Mouse (Mus musculus): ENCODE measurements around the gene Npas3. TPM values are rescaled to one million over a fixed set of nuclear protein-coding genes. Genes with fewer than 3 reads are reported as not detected.

Npas3 gene
- polyA plus RNA-seq, 1 experiment from 2014 or later: 17.7 TPM

DNA sequence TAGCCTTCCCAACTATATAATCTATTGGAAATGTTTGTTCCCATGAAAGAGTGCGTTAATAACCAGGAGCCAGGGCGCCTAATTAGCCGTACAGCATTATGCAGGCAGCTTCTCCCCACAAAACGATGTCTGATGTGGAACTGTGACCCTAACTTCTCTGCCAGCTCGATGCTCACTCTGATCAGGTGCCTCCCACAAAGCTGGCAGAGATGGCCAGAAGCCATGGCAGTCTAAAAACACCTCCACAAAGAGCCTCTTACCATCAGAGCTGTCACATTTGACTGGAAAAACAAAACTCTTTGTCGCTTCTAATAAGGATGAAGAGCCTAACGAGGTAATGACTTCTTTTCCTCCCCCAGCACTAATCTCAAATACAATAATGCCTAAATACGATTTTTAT lies 845.3 kb downstream of the Npas3 start:
- Histone ChIP-seq H3K27ac (ENCODE audit: low read length) (no peak overlapping the region), H3K27me3 (replicated peaks; ENCODE audit: control insufficient read depth, insufficient read depth, low read length) (no peaks in the 10 kb centered on the region), H3K9me3 (ENCODE audit: control insufficient read depth, low read length) (no peaks in the 10 kb centered on the region), H3K4me1 (replicated peaks; ENCODE audit: control insufficient read depth, insufficient read depth, low read length) (peaks cover 7% of the 10 kb centered on the region; the same call in 1 of the 2 replicates), H3K4me2 (ENCODE audit: low read length) (no peak overlapping the region), H3K4me3 (replicated peaks; ENCODE audit: low read length) (no peak overlapping the region), H3K36me3 (ENCODE audit: control insufficient read depth, insufficient read depth) (no peaks in the 10 kb centered on the region), H3K9ac (replicated peaks; ENCODE audit: low read depth, low read length) (no peak overlapping the region)
- ATAC-seq: no peak
- WGBS: 17% methylated on average over 8 of the region's 8 CpGs

DNA sequence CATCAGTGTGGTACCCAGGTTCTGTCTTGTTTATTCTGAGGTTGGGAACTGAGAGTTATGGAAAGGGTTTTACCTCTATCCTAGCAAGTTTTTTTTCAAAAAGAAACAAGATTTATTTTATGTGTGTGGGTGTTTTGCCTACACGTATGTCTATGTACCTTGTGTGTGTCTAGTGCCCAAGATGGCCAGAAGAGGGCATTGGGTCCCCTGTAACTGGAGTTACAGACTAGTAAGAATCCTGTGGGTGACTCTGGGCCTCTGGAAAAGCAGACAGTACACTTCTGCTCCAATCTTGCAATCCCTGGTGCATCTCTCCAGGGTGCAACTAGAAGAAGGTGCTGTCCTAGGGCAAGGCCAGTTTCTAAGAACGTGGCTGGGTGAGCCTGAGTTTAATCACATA lies 848.0 kb downstream of the Npas3 start:
- Histone ChIP-seq H3K36me3 (ENCODE audit: control insufficient read depth, insufficient read depth) (no peaks in the 10 kb centered on the region), H3K9ac (replicated peaks; ENCODE audit: low read depth, low read length) (no peak overlapping the region), H3K27ac (ENCODE audit: low read length) (no peak overlapping the region), H3K4me1 (replicated peaks; ENCODE audit: control insufficient read depth, insufficient read depth, low read length) (peaks cover 7% of the 10 kb centered on the region; the same call in 1 of the 2 replicates), H3K4me3 (replicated peaks; ENCODE audit: low read length) (no peak overlapping the region), H3K9me3 (ENCODE audit: control insufficient read depth, low read length) (no peaks in the 10 kb centered on the region), H3K4me2 (ENCODE audit: low read length) (no peak overlapping the region), H3K27me3 (replicated peaks; ENCODE audit: control insufficient read depth, insufficient read depth, low read length) (no peaks in the 10 kb centered on the region)
- no peak for ATAC-seq
- WGBS: 76% methylated on average over 2 of the region's 2 CpGs

DNA sequence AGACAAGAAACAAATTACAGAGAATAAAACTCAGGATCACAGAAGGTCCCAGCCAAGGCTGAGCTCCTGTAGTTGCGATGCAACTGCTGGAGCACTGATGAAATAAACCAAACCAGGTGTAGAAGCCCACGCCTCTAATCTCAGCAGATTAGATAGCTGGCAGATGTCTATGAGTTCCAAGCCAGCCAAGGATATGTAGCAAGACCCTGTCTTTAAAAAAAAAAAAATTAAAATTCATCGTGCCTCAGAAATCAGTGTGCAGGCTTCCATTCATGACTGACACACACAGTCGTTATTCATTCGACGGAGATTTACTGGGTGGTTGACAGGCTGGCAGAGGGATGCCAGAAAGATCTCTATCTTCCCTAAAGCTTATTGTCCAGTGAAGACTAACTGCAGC lies 849.7 kb downstream of the Npas3 start:
- Histone ChIP-seq H3K4me3 (replicated peaks; ENCODE audit: low read length) (no peak overlapping the region), H3K4me1 (replicated peaks; ENCODE audit: control insufficient read depth, insufficient read depth, low read length) (peaks cover 7% of the 10 kb centered on the region; the same call in 1 of the 2 replicates), H3K27ac (ENCODE audit: low read length) (no peak overlapping the region), H3K36me3 (ENCODE audit: control insufficient read depth, insufficient read depth) (no peaks in the 10 kb centered on the region), H3K9ac (replicated peaks; ENCODE audit: low read depth, low read length) (no peak overlapping the region), H3K9me3 (ENCODE audit: control insufficient read depth, low read length) (no peaks in the 10 kb centered on the region), H3K4me2 (ENCODE audit: low read length) (no peak overlapping the region), H3K27me3 (replicated peaks; ENCODE audit: control insufficient read depth, insufficient read depth, low read length) (no peaks in the 10 kb centered on the region)
- WGBS: 46% methylated on average over 6 of the region's 6 CpGs
- no peak for ATAC-seq

DNA sequence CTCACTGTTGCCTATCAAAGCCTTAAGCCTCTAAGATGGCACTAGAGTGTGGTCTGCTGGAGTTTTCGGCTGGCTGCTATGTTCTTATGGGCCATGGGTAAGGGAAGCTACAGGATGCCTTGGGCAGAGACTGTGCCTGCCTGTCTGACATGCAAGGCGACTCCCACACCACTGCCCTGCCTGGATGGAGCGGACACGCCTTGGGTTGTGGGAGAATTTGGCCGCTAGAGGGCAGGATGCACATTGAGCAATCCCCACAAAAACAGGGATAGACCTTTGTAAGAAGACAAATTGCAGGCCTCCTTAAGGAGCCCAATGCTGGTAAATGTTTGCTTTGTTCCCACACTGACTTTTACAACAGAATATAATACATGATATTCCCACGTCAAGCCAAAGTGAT lies 850.3 kb downstream of the Npas3 start:
- ATAC-seq: peak; percentile 33; the same call in 1 of the 2 replicates
- no peak overlapping the region for H3K27ac ChIP-seq (ENCODE audit: low read length)
- H3K4me1 ChIP-seq (replicated peaks; ENCODE audit: control insufficient read depth, insufficient read depth, low read length): peaks cover 4% of the 10 kb centered on the region; the same call in 1 of the 2 replicates
- no peak overlapping the region for H3K4me2 ChIP-seq (ENCODE audit: low read length)
- no peaks in the 10 kb centered on the region for H3K9me3 ChIP-seq (ENCODE audit: control insufficient read depth, low read length)
- H3K9ac ChIP-seq (replicated peaks; ENCODE audit: low read depth, low read length): no peak overlapping the region
- WGBS: 14% methylated on average over 6 of the region's 6 CpGs
- H3K36me3 ChIP-seq (ENCODE audit: control insufficient read depth, insufficient read depth): no peaks in the 10 kb centered on the region
- H3K27me3 ChIP-seq (replicated peaks; ENCODE audit: control insufficient read depth, insufficient read depth, low read length): no peaks in the 10 kb centered on the region
- H3K4me3 ChIP-seq (replicated peaks; ENCODE audit: low read length): no peak overlapping the region

DNA sequence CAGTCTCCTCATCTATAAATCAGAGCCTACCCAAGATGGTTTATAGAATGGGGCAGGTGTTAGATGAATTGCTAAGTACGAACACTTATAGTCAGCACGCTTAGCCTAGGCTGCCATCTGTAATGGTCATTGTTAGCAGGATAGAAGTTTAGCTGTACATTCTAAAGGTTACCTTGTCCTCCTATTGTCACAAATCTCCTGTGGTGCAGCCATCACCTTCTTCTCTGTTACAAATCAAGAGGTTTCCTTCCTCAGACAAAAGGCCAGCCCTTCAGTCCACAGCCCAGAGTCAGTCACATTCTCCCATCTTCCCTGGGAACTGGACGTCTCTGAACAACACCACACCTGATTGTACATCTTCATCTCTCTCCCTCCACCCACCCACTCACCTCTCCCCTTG lies 851.0 kb downstream of the Npas3 start:
- ATAC-seq: no peak
- Histone ChIP-seq H3K9me3 (ENCODE audit: control insufficient read depth, low read length) (no peaks in the 10 kb centered on the region), H3K4me1 (replicated peaks; ENCODE audit: control insufficient read depth, insufficient read depth, low read length) (no peaks in the 10 kb centered on the region), H3K4me3 (replicated peaks; ENCODE audit: low read length) (no peak overlapping the region), H3K4me2 (ENCODE audit: low read length) (no peak overlapping the region), H3K27ac (ENCODE audit: low read length) (no peak overlapping the region), H3K36me3 (ENCODE audit: control insufficient read depth, insufficient read depth) (no peaks in the 10 kb centered on the region), H3K27me3 (replicated peaks; ENCODE audit: control insufficient read depth, insufficient read depth, low read length) (no peaks in the 10 kb centered on the region), H3K9ac (replicated peaks; ENCODE audit: low read depth, low read length) (no peak overlapping the region)
- WGBS: 94% methylated on average over 3 of the region's 3 CpGs

DNA sequence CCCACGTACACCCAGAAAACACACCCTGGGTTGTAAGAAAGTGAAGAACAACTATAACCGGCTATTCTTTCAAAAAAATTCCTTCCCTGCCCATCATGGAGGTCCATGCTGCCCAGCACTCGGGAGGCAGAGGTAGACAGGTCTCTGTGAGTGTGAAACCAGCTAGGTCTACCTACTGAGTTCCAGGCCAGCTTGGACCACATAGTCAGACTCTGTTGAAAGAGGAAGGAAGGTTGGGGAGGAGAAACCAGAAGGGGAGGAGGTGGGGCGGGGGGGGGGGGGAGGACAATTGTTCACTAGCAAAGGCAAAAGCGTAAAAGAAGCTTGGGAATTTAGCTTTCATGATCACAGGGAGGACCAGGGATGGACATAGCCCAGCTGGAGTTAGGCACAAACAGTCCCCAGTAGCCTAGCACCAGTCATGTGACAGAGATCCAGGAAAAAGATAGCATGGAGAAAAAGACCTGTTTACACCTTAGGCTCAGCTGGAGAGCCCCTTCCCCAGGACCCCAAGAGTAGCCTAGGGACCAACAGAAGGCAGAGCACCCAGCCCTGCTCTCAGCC lies 852.9 kb downstream of the Npas3 start:
- Histone ChIP-seq H3K27me3 (replicated peaks; ENCODE audit: control insufficient read depth, insufficient read depth, low read length) (no peaks in the 10 kb centered on the region), H3K4me1 (replicated peaks; ENCODE audit: control insufficient read depth, insufficient read depth, low read length) (no peaks in the 10 kb centered on the region), H3K36me3 (ENCODE audit: control insufficient read depth, insufficient read depth) (no peaks in the 10 kb centered on the region), H3K4me3 (replicated peaks; ENCODE audit: low read length) (no peak overlapping the region), H3K27ac (ENCODE audit: low read length) (no peak overlapping the region), H3K9me3 (ENCODE audit: control insufficient read depth, low read length) (no peaks in the 10 kb centered on the region), H3K4me2 (ENCODE audit: low read length) (no peak overlapping the region), H3K9ac (replicated peaks; ENCODE audit: low read depth, low read length) (no peak overlapping the region)
- no peak for ATAC-seq
- WGBS: 80% methylated on average over 4 of the region's 5 CpGs

DNA sequence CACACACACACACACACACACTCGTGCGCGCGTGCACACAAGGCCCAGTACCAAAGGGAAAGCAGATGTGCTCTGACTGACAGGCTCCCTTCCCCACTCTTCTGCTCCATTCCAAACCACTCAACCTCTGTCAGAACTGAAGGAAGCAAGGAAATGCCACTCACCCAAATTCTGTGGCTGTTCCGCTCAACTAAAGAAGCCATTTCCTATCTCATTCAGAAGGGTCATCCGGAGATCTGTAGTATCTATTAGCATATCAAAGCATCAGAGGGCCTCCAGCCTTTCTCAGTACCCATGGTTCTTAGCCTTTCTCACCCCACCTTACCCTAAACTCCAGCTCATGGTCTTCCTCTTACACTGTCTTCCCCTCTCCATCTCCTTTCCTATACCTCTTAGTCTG lies 854.0 kb downstream of the Npas3 start:
- Histone ChIP-seq H3K27me3 (replicated peaks; ENCODE audit: control insufficient read depth, insufficient read depth, low read length) (no peaks in the 10 kb centered on the region), H3K4me3 (replicated peaks; ENCODE audit: low read length) (no peak overlapping the region), H3K4me2 (ENCODE audit: low read length) (no peak overlapping the region), H3K9ac (replicated peaks; ENCODE audit: low read depth, low read length) (no peak overlapping the region), H3K27ac (ENCODE audit: low read length) (no peak overlapping the region), H3K9me3 (ENCODE audit: control insufficient read depth, low read length) (no peaks in the 10 kb centered on the region), H3K36me3 (ENCODE audit: control insufficient read depth, insufficient read depth) (no peaks in the 10 kb centered on the region), H3K4me1 (replicated peaks; ENCODE audit: control insufficient read depth, insufficient read depth, low read length) (no peaks in the 10 kb centered on the region)
- 78% methylated on average over 6 of the region's 6 CpGs for WGBS
- no peak for ATAC-seq

DNA sequence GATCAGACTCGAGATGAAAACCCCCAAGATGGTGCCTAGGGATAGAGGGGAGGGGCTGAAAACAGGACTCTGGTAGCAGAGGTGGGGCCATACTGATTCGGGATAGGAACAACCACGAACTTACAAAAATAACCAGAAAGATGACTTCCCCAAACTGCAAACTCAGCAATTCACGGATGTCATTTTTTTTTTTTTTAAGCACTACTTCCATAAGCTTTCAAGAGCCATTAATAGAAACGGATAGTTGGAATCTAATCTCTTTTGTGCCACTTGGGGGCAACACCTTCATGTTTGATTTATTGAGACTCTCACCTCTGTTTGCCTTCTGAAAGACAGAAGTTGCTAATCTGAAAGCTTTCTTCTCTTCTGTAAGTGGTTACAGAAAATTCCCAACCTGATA lies 857.1 kb downstream of the Npas3 start:
- Histone ChIP-seq H3K36me3 (ENCODE audit: control insufficient read depth, insufficient read depth) (no peaks in the 10 kb centered on the region), H3K27me3 (replicated peaks; ENCODE audit: control insufficient read depth, insufficient read depth, low read length) (no peaks in the 10 kb centered on the region), H3K27ac (ENCODE audit: low read length) (no peak overlapping the region), H3K9ac (replicated peaks; ENCODE audit: low read depth, low read length) (no peak overlapping the region), H3K9me3 (ENCODE audit: control insufficient read depth, low read length) (no peaks in the 10 kb centered on the region), H3K4me1 (replicated peaks; ENCODE audit: control insufficient read depth, insufficient read depth, low read length) (peaks cover 1% of the 10 kb centered on the region; the same call in 1 of the 2 replicates), H3K4me3 (replicated peaks; ENCODE audit: low read length) (no peak overlapping the region), H3K4me2 (ENCODE audit: low read length) (no peak overlapping the region)
- WGBS: 65% methylated on average over 5 of the region's 5 CpGs
- no peak for ATAC-seq

DNA sequence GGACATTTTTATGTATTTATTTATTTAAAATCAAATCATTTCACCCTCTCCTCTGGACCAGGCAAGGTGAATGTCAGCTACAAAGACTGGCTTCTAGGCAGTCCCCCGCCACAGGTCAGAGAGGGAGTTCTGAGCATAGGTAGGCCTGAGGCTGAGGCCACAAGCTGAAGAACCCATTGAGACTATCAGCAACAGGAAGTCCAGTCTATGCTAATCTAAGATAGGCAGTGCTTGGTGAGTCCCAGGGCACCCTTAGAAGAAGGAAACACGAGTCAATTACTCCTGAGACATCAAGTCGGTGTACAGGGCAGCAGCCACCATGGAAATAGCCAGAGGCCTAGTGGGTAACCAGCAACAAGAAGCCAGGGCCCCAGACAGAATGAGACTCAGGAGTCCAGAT lies 857.5 kb downstream of the Npas3 start:
- Histone ChIP-seq H3K9me3 (ENCODE audit: control insufficient read depth, low read length) (no peaks in the 10 kb centered on the region), H3K27ac (ENCODE audit: low read length) (no peak overlapping the region), H3K4me3 (replicated peaks; ENCODE audit: low read length) (no peak overlapping the region), H3K4me2 (ENCODE audit: low read length) (no peak overlapping the region), H3K36me3 (ENCODE audit: control insufficient read depth, insufficient read depth) (no peaks in the 10 kb centered on the region), H3K27me3 (replicated peaks; ENCODE audit: control insufficient read depth, insufficient read depth, low read length) (no peaks in the 10 kb centered on the region), H3K4me1 (replicated peaks; ENCODE audit: control insufficient read depth, insufficient read depth, low read length) (peaks cover 5% of the 10 kb centered on the region; the same call in 1 of the 2 replicates), H3K9ac (replicated peaks; ENCODE audit: low read depth, low read length) (no peak overlapping the region)
- no peak for ATAC-seq
- 92% methylated on average over 3 of the region's 3 CpGs for WGBS

DNA sequence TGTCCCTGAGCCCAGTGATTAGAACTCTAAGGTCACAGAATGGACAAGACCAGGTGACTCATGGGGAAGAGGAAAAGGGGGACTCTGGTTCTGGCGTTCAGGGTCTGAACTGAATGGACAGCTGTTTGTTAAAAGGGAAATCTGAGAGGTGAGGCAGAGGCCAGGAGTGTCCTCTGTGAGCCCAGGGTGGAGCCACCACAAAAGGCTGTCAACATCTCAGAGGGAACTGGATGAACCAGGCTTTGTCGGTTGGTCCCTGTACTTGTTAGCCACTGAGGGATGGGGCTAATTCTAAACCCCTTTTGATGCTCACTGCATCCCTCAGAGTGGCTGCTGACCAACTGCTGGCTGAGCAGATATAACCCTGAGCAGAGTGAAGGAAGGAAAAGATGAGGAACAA lies 861.9 kb downstream of the Npas3 start:
- peaks cover 7% of the 10 kb centered on the region; the same call in 1 of the 2 replicates for H3K4me1 ChIP-seq (replicated peaks; ENCODE audit: control insufficient read depth, insufficient read depth, low read length)
- no peaks in the 10 kb centered on the region for H3K27me3 ChIP-seq (replicated peaks; ENCODE audit: control insufficient read depth, insufficient read depth, low read length)
- no peaks in the 10 kb centered on the region for H3K36me3 ChIP-seq (ENCODE audit: control insufficient read depth, insufficient read depth)
- WGBS: 47% methylated on average over 2 of the region's 2 CpGs
- H3K27ac ChIP-seq (ENCODE audit: low read length): no peak overlapping the region
- no peak overlapping the region for H3K9ac ChIP-seq (replicated peaks; ENCODE audit: low read depth, low read length)
- no peaks in the 10 kb centered on the region for H3K9me3 ChIP-seq (ENCODE audit: control insufficient read depth, low read length)
- ATAC-seq: no peak
- no peak overlapping the region for H3K4me3 ChIP-seq (replicated peaks; ENCODE audit: low read length)
- no peak overlapping the region for H3K4me2 ChIP-seq (ENCODE audit: low read length)

Measured in forebrain, embryonic 16.5 days (tissue).